Mouse (Mus musculus): ENCODE measurements around the gene Adgrl2.

Gene Adgrl2

DNA sequence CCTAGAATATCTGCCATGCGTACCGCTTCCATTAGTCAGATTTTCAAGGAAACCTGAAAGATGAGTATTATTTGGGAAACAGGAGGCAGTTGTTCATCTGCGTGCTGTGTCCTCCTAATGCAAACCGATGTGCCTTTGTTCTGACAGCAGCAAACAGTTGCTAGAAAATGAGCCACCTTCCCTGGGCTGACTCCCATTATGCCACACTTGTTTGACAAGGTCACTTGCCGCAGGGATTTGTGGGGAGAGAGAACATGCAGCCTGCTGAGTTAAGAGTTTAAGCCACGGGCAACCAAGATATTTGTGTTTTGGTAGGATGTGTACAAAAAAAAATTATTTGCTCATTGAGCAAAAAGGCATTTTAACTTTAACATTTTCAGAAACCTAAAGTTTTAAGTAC is 69.5 kb downstream of the Adgrl2 start:
- DNase-seq, result no peak

GRCm38 (mm10) chr3:148918425-148918824 is 71.9 kb downstream of the Adgrl2 start:
- no peak for DNase-seq

DNA sequence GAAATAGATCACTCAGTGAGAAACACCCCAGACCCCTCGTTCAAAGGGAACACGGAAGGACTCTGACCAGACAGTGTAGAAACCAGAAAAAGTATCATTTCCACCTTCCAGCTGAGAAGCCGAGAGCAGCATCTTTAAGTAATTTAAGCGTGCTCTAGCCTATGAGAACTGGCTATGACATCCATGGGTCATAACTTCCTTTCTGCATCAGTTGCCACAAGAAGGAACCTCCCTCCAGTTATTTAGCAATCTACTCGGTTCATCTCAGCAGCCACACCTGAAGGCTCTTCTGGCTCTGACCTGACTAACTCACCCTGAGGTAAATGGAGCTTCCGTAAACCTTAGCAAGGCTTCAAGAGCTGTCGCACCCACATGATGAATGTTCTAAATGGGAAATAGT is 72.5 kb downstream of the Adgrl2 start:
- no peak for DNase-seq

GRCm38 (mm10) chr3:148916226-148916625 is 74.1 kb downstream of the Adgrl2 start:
- no peak for DNase-seq

- DNase-seq, result no peak
Observed at GRCm38 (mm10) chr3:148912944-148913684, 77.2 kb downstream of the Adgrl2 start.

GRCm38 (mm10) chr3:148912536-148912935 is 77.8 kb downstream of the Adgrl2 start:
- DNase-seq, result no peak

DNA sequence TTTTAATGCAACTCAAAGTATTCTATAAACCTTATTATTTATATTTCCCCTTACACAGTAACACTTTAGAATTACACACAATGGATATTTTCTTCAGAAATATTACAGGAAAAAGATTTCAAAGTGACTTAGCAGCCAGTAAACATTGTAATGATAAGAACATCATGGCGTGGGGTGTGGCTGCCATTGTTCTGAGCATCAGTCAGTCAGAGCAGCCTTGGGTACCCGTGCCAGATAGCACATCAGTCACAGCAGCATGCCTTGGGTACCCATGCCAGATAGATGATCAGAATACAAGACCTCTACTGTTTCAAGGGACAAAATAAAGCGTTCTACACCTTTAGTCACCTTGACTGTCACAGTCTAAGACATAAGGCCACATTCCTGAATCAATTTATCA is 82.5 kb downstream of the Adgrl2 start:
- DNase-seq, result no peak

GRCm38 (mm10) chr3:148907024-148907778 is 83.2 kb downstream of the Adgrl2 start:
- DNase-seq, result no peak

DNA sequence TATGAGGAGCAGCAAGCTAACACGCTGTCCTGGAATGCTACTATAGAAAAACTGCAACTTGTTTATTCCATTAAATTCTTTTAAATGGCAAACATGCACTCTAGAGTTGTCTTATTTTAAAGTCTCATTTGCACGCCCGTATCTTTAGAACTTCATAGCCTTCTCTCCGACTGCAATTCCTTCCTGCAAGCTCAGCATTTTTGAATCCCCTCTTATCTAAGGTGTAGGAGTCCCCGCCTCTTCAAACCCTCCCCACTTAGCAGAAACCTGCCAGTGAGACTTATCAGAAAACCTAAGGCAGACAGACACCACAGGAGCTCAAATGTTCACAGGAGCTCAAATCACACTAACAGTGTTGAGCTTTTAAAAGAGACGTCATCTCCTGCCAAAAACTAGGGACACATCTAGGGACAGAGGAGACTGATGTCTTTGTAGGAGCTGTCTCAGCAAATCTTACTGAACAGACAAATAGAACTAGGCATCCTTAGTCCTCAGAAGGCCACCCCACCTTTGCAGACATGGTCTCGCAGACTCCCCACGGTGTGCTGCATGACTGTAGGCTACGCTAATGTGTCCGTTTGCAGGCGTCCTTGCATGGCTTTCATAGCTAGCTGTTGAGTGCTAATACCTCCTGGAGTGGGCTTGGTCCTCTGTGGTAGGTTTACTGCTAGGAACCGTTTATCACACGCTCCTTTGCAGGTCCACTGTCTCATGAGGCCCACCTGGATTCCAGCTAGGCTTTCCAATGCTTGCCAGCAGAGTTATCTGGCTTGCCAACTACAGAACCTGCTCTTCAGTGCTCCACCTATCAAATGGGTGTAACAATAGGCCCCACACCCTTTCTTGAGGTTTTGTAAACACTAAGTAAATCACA is 84.2 kb downstream of the Adgrl2 start:
- DNase-seq, result no peak

DNA sequence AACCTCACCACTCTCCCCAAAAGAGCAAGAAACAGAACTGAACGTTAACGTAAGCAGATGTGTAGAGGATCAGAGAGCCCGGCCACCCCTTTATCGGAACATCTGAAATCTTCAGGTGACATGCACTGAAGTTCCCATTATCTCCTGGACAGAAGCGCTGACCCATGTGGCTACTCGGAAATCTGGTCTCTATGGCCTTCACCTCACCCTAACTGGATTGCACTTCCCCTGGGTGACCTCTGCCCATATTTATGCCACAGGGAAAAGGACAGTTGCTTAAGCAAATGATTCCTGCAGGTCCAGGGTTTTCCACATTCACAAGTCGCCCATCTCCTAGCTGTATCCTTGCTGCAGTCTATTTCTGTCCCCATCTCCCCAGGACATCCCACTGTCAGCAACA is 84.9 kb downstream of the Adgrl2 start:
- DNase-seq, result no peak

- DNase-seq, result no peak
Observed at GRCm38 (mm10) chr3:148899857-148900256, 90.5 kb downstream of the Adgrl2 start.

DNA sequence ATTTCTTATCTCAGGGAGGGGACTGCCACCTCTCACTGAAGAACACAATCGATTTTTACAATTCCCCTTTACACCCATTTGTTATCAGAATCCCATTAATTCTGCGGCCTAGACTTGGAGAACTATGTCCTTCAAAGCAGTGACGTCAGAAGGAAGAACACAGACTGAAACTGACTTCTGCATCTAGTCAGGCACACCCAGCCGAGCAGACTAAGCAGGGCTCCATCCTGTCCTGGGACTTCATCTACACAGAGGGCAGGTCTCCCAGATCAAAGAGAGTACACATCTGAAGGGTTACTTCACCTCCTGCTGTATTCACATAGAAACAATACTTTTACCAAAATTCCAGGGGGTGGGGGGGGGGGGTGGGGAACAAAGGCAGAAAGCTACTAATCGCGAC is 90.9 kb downstream of the Adgrl2 start:
- DNase-seq, result no peak

GRCm38 (mm10) chr3:148898535-148899250 is 91.7 kb downstream of the Adgrl2 start:
- no peak for DNase-seq

- DNase-seq, result no peak
Observed at GRCm38 (mm10) chr3:148896281-148896680, 94.1 kb downstream of the Adgrl2 start.

DNA sequence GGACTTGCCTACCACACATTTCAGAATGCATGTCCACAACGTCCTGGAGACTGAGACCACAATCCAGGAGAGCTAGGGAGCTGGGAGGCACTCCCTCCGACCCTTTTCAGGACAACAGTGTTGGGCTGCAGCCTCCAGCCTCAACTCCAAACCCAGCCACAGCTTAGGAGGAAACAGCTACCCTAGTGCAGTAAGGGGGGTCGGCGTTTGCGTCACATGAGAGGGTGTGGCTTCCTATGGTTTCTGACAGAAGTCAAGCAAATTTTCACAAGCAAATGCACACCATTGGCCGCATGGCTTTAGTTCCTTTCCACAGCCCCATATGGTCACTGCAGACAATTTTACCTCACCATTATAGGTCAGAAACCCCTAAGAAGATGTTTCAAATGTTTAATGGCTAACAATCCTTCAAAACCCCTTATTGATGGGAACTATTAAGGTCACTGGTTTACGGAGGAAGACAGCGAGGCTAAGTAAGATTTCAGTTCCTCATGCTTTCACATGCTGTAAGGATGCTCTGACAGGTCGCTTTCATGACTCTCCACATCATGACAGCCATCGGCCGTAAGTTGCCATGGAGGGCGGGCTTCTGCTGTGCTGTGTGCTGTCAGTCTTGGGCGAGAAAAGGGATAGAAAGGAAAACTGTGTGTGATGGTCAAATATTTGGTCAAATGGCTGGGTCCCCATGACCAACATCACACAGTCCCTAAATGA is 94.8 kb downstream of the Adgrl2 start:
- DNase-seq, result no peak

- DNase-seq, result no peak
Observed at GRCm38 (mm10) chr3:148894867-148895266, 95.5 kb downstream of the Adgrl2 start.

DNA sequence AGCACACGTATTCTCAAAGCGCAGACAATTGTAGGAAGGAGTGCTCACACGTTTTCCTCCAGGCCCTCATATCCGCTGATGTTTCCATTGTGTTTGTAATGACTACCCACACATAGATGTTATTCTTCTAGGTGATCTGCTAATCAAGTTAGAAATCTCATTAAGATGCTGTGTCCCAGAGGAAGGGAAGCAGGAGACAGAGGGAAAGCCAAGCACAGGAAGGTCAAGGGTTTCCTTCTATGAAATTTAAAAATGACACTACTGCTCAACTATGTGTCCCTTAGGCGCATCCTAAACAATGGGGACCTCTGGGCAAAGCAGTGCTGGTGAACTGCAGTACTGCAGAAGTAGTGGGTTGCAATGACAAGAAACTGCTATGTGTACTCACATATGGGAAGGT is 102.5 kb downstream of the Adgrl2 start:
- no peak for DNase-seq

DNA sequence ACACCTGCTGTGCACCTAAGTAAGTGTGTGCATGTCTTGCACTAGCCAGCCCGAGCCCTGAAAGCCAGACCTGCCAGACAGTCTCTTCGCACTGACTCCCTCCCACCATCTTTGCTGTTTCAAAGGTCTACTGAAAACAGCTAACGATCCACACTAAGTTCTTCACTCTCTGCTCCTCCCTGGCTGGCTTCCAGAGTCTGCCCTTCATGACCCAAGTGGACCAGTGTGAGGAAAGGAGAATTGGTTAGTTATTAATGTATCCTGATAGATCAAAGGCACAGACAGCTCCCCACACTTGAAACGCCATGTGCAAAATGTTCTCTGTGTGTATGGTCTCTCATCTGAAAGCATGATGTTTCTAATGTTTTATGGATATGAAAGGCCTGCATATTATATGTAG is 103.4 kb downstream of the Adgrl2 start:
- no peak for DNase-seq

DNA sequence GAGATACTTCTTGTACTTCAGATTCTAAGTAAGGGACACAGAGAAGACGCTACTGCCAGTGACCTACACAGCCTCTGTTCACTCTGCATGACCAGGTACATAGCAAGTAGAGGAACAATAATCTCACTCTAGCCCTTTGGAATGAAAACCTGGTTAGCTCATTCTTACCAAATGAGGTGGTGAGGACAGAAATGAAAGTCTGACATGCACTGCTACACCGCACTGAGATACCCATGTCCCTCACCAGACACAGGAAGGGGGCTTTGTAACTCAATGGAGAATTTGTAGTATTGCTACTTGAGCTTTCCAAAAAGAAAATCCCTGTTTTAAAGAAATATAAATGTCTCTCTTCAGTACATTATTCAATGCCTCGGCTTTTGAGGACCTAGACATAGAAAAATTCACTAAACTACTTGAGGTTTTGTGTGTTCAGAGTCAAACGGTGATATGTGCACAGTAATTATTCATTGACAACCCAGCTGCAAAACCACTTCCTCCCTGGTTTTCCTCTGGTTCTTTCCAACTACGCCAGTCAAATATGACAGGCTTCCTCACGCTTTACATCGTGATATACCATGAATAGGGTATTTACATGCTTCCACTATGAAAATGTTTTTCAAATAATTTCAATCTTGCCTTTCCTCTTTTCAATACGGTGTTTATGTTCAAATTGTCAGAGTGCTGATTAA is 104.2 kb downstream of the Adgrl2 start:
- DNase-seq, result no peak

DNA sequence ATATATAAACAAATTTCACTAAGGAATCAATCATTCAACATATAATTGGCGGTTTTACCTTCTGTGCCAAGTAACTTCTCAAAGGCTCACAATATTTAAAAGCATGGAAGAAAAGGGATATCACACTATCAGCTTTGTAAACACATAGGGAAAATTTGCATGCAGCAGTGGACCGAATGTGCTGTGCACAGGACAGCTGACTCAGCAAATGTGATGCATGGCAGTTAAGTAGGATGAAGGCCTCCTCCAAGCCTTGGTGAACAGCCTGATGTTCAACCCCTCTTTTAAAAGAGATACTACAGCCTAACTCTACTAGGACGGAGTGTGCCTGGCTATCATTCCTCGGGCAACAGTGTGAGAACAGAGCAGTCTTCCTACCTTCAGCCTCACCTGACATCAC is 105.2 kb downstream of the Adgrl2 start:
- no peak for DNase-seq

DNA sequence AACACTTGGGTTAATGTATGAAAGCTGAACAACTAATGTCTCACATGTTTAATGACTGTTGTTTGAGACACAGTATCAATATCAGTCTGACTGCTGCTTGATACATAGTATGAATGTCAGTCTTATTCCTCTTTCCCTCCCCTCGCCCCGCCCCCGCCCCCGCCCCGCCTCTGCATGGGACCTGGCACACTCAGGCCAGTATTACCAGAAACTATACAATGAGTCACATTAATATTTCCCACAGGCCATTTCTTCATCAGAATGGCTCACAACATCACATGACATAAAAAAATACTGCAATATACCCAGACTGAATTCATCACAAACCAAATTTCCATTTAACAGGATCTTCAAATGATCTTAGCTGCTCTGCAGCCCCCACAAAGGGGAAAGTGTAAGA is 108.9 kb downstream of the Adgrl2 start:
- no peak for DNase-seq

DNA sequence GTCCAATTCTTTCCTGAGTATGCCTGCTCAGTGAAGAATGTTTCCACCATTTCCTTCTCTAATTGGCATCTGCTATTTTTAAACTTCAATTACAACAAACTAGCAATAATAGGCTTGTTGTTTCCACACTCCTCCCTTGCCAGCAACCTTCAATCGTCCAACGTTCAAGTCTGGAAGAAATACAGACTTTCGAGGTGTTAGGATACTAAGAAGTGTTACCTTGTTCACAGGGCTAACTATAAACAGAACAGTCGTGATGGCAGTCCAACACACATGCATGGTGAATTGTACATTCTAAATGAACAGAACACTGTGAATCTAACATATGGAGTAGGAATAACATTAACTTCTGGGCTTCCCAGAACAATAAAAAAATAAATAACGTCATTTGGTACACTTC is 117.8 kb downstream of the Adgrl2 start:
- no peak for DNase-seq
